Mouse (Mus musculus): ENCODE results near the gene Lpcat1. TPM values are rescaled to one million over a fixed set of nuclear protein-coding genes. Genes with fewer than 3 reads are reported as not detected.
A peak's percentile ranks its signal among the peaks of the same experiment; 100 is the strongest.

The Lpcat1 gene
- polyA plus RNA-seq, 1 experiment from 2014 or later, result 64.4 TPM

DNA sequence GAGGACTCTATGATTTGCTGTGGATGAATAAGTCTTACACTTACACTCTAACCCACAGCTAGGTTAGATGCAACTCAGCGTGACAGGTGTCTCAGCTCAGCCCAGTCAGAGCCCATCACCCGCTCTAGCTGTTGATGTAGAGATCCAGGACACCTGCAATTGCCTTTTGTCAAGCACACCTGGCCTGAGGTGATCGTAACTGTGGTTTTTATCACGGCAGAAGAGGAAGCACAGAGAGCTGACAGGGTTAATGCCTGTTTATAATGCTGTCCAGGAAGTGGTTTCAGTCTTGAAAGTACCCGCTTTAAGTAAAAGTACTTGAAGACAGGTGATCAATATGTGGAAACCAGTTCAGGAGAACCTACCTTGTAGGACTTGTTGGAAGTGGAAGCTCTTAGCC is 32.3 kb upstream of the Lpcat1 start:
- Histone ChIP-seq H3K27ac (no peak overlapping the region), H3K36me3 (replicated peaks) (no peaks in the 10 kb centered on the region), H3K27me3 (replicated peaks) (no peaks in the 10 kb centered on the region), H3K4me3 (no peak overlapping the region), H3K4me1 (no peaks in the 10 kb centered on the region), H3K4me2 (no peak overlapping the region), H3K9me3 (no peaks in the 10 kb centered on the region), H3K9ac (no peak overlapping the region)
- ATAC-seq (replicated peaks), result no peak
- WGBS, result 87% methylated on average over 5 of the region's 5 CpGs

DNA sequence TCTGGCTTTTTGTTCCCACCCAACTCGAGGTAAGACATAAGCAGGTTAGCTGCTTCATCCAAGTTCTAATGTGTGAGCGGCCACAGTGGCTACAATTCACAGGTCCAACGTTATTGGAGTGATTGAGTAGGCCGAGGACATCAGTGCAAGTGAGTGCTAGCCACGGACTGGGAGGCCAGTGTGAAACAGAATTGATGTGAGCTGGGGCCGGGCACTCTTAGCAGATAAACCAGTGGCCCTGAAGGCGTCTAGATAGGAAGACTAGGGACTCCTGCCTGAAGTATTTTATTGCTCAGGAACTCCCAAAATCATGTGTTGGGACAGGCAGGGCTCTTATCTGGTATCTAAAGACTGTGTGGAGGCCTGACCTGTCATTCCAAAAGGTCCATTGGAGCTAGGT is 31.3 kb upstream of the Lpcat1 start:
- 87% methylated on average over 7 of the region's 7 CpGs for WGBS
- H3K27me3 ChIP-seq (replicated peaks), result no peaks in the 10 kb centered on the region
- H3K9me3 ChIP-seq, result no peaks in the 10 kb centered on the region
- no peak overlapping the region for H3K4me3 ChIP-seq
- no peak for ATAC-seq (replicated peaks)
- no peak overlapping the region for H3K4me2 ChIP-seq
- no peaks in the 10 kb centered on the region for H3K36me3 ChIP-seq (replicated peaks)
- no peaks in the 10 kb centered on the region for H3K4me1 ChIP-seq
- H3K9ac ChIP-seq, result no peak overlapping the region
- no peak overlapping the region for H3K27ac ChIP-seq

DNA sequence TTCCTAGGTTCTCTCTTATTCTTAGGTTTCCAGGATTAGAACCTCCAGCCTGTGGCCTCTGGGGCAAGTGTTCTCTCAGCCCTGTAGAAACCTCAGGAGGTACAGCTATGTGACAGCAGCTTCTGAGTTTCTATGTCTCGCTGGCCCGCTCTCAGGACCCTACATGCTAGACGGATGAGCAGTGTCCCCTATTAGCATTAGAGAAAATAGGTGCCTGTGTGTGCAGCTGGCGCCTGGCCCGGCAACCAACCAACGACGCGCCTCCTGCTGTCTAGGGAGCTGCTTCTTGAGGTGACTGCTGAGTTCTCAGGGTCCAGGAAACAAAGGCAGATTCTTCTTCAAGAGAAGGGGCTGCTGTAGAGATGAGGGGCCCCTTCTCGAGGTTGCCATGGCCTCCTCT is 27.9 kb upstream of the Lpcat1 start:
- Histone ChIP-seq H3K9me3 (no peaks in the 10 kb centered on the region), H3K27me3 (replicated peaks) (no peaks in the 10 kb centered on the region), H3K9ac (no peak overlapping the region), H3K4me1 (no peaks in the 10 kb centered on the region), H3K36me3 (replicated peaks) (no peaks in the 10 kb centered on the region), H3K4me2 (no peak overlapping the region), H3K27ac (no peak overlapping the region), H3K4me3 (no peak overlapping the region)
- 0 out of 2 replicates have a peak, but pooled peaks have one; percentile 27 for ATAC-seq (replicated peaks)
- 46% methylated on average over 9 of the region's 9 CpGs for WGBS

DNA sequence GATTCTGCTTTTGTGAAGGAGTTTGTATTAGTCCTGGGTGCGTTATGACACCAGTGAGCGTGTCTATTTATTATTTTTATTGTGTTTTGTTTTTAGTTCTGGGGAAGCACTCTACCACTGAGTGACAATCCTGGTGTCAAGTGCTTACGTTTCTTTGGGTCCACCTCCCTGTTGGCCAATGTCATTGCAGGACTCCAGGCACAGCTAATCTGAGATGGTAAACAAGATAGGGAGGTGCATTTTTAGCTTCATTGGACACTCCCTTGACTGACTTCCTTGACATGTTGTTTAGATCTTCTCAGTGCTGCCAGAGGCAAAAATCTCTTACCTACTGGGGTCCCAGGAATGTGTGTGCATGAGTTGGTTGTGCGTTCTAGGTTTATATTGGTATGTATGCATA is 26.0 kb upstream of the Lpcat1 start:
- 86% methylated on average over 4 of the region's 4 CpGs for WGBS
- H3K9ac ChIP-seq, result no peak overlapping the region

DNA sequence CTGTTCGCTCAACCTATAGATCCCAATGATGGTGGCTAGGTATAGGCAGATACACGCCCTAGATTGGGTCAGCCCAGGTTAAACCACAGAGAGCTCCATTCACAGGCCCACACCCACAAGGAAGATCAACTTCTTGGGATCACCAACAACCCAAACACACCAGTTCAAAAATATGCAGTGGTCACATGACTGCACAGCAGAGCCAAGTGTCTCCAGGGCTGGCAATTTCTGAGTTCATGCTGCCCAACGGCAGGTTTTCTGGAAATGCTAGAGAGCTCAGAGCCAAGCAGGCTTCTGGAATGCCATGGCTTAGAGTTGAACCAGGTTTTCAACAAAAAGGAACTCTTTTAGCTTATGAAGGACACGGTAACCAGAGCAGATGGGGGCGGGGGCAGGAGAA is 25.3 kb upstream of the Lpcat1 start:
- no peaks in the 10 kb centered on the region for H3K9me3 ChIP-seq
- no peak overlapping the region for H3K27ac ChIP-seq
- no peak overlapping the region for H3K9ac ChIP-seq
- no peak for ATAC-seq (replicated peaks)
- no peaks in the 10 kb centered on the region for H3K36me3 ChIP-seq (replicated peaks)
- no peaks in the 10 kb centered on the region for H3K4me1 ChIP-seq
- H3K4me2 ChIP-seq, result no peak overlapping the region
- no peak overlapping the region for H3K4me3 ChIP-seq
- no peaks in the 10 kb centered on the region for H3K27me3 ChIP-seq (replicated peaks)
- 89% methylated on average over 5 of the region's 5 CpGs for WGBS

More for the DNA sequence above, 26.0 kb upstream of the Lpcat1 start:
- ATAC-seq (replicated peaks), result no peak
- no peak overlapping the region for H3K4me3 ChIP-seq
- H3K9me3 ChIP-seq, result no peaks in the 10 kb centered on the region
- H3K27me3 ChIP-seq (replicated peaks), result no peaks in the 10 kb centered on the region
- H3K27ac ChIP-seq, result no peak overlapping the region
- H3K4me1 ChIP-seq, result no peaks in the 10 kb centered on the region
- H3K4me2 ChIP-seq, result no peak overlapping the region
- H3K36me3 ChIP-seq (replicated peaks), result no peaks in the 10 kb centered on the region

DNA sequence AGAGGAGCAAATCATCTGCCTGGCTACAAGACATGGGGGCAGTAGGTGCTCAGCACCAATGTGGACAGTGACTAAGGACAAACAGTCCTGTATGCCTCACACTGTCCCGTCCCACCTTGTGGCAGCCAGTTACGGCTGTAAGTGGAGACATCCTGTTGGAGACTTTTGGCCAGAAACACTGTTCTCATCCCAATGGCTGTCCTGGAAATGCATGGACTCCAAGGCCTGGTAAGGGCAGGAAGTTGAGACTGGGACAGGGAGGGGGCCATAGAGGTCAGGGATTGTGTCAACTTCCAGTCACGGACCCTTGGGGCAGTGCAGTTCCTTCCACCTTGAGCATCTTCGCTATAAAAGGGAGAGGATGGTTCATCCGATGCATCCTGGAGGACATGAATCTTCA is 24.6 kb upstream of the Lpcat1 start:
- no peak overlapping the region for H3K9ac ChIP-seq
- 92% methylated on average over 5 of the region's 5 CpGs for WGBS
- no peak overlapping the region for H3K27ac ChIP-seq
- no peak overlapping the region for H3K4me2 ChIP-seq
- no peaks in the 10 kb centered on the region for H3K27me3 ChIP-seq (replicated peaks)
- no peak for ATAC-seq (replicated peaks)
- H3K36me3 ChIP-seq (replicated peaks), result no peaks in the 10 kb centered on the region
- H3K4me1 ChIP-seq, result no peaks in the 10 kb centered on the region
- no peaks in the 10 kb centered on the region for H3K9me3 ChIP-seq
- no peak overlapping the region for H3K4me3 ChIP-seq

DNA sequence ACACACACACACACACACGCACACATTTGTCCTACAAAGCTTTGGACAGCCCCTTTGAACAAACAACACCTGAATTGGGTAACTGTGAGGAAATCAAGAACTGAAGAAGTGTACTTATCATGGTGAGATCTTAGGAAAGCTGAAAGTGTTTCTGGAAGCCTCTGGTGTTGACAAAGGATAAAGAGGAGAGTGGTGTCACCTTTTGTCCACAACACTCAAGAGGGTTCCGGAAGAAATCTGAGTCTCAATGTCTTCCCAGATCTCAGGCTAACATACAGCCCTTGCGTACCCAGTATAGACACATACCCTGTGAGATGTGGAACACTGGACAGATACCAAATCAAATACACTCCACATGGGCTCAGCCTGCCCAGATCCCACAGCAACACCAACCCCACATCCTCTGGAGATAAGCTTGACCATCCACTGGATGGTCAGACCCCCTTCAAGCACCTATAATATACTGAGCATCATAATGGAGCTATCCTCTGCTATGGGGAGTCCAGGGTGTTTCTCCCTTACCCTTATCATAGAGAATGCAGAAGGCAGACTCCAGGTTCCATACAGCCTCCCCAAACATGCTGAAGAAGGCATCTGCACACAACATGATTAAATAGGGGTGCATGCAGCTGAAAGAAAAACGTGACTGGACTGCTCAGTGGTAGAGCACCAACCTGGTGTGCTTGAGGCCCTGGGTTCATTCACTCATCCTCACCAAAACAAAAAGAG is 23.7 kb upstream of the Lpcat1 start:
- Histone ChIP-seq H3K4me1 (no peaks in the 10 kb centered on the region), H3K27me3 (replicated peaks) (no peaks in the 10 kb centered on the region), H3K36me3 (replicated peaks) (no peaks in the 10 kb centered on the region), H3K9me3 (no peaks in the 10 kb centered on the region), H3K27ac (no peak overlapping the region), H3K9ac (no peak overlapping the region), H3K4me3 (no peak overlapping the region), H3K4me2 (no peak overlapping the region)
- ATAC-seq (replicated peaks), result no peak
- WGBS, result 90% methylated on average over 4 of the region's 4 CpGs

DNA sequence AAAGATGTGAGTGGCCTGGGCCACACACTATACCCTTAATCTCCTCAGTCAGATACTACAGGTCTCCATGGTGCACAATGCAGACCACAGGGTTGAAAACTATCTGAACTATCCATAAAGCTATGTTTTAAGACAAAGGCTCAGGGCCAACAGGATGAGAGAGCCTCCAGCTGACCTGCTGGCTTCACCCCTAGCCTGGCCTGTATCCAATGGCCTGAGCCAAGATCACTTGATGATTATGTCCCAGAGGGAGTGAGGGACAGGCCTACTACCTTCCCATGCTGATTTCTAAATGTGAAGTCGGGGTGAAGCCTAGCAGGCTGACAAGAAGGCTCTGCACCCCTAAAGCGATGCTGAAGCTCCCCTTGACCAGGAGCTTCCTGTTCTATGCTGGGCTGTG is 21.9 kb upstream of the Lpcat1 start:
- Histone ChIP-seq H3K27ac (no peak overlapping the region), H3K27me3 (replicated peaks) (no peaks in the 10 kb centered on the region), H3K4me1 (no peaks in the 10 kb centered on the region), H3K9me3 (no peaks in the 10 kb centered on the region), H3K9ac (no peak overlapping the region), H3K4me3 (no peak overlapping the region), H3K4me2 (no peak overlapping the region), H3K36me3 (replicated peaks) (no peaks in the 10 kb centered on the region)
- no peak for ATAC-seq (replicated peaks)
- WGBS, result 73% methylated on average over 2 of the region's 2 CpGs

DNA sequence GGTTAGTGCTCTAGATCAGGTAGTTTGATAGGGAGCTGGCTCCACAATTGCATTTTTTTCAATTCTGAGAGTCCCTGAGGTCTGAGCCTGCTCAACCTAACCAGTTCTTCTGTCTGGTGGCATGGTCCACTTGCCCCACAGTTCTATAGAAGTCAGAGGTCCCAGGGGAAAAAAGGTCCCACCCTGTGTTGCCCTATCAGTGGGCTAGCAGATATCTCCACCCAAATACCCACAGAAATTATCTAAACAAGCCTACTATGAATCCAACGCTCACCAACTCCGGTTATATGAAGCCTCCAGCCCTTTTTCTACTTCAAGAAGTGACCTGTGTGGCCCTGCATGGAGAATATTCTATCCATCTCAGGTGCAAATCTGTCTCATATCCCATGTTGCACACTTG is 20.9 kb upstream of the Lpcat1 start:
- no peaks in the 10 kb centered on the region for H3K4me1 ChIP-seq
- H3K27ac ChIP-seq, result peak overlapping the region; percentile 34; the same call in 1 of the 2 replicates
- 91% methylated on average over 2 of the region's 2 CpGs for whole genome bisulfite sequencing
- no peaks in the 10 kb centered on the region for H3K27me3 ChIP-seq (replicated peaks)
- ATAC-seq (replicated peaks), result no peak
- H3K4me2 ChIP-seq, result no peak overlapping the region
- H3K9ac ChIP-seq, result no peak overlapping the region
- H3K4me3 ChIP-seq, result no peak overlapping the region
- H3K9me3 ChIP-seq, result no peaks in the 10 kb centered on the region
- H3K36me3 ChIP-seq (replicated peaks), result no peaks in the 10 kb centered on the region

DNA sequence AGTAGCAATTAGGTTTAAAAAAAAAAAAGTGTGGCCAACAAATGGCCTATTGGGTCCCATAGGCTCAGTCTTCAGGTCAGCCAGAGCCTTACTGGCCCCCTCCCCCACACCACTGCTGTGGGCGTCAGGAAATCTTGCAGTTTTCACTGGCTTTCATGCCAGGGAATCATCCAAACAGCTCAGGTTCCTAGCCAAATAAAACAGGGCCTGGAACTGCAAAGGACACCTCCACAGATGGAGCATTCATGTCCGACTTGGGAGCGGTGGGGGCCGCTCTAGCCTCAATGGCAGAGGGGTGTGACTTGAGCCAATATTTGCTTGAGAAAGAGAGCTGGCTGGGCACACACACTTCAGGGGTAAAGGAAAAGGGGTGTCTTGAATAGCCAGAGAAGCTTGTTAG is 20.5 kb upstream of the Lpcat1 start:
- Histone ChIP-seq H3K27ac (peak overlapping the region; percentile 49), H3K4me2 (no peak overlapping the region), H3K4me3 (no peak overlapping the region), H3K9me3 (no peaks in the 10 kb centered on the region), H3K36me3 (replicated peaks) (no peaks in the 10 kb centered on the region), H3K9ac (no peak overlapping the region), H3K27me3 (replicated peaks) (no peaks in the 10 kb centered on the region), H3K4me1 (no peaks in the 10 kb centered on the region)
- WGBS, result 55% methylated on average over 4 of the region's 4 CpGs
- peak; percentile 82 for ATAC-seq (replicated peaks)

DNA sequence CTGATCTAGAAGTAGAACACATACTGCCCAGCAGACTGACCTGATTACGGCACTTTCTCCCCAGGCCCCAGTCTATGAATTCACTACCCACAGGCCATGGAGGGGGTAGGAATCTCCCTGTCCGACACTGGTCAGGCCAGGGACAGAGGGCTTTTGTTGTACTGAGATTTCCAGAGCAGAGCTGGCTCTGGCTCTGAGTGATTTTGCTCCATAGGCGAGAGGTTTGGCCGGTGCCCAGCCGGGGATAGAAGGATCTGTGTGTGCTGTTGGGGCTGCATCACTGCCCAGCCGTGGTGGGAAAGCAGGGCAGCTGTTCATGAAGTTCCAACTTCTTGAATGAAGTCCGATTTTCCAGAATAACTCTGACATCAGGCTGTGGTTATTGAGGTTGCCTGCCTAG is 20.1 kb upstream of the Lpcat1 start:
- Histone ChIP-seq H3K27ac (peak overlapping the region; percentile 49; the same call in 1 of the 2 replicates), H3K36me3 (replicated peaks) (no peaks in the 10 kb centered on the region), H3K4me2 (no peak overlapping the region), H3K4me1 (no peaks in the 10 kb centered on the region), H3K9ac (no peak overlapping the region), H3K4me3 (no peak overlapping the region), H3K9me3 (no peaks in the 10 kb centered on the region), H3K27me3 (replicated peaks) (no peaks in the 10 kb centered on the region)
- WGBS, result 44% methylated on average over 7 of the region's 7 CpGs
- peak; percentile 91 for ATAC-seq (replicated peaks)

DNA sequence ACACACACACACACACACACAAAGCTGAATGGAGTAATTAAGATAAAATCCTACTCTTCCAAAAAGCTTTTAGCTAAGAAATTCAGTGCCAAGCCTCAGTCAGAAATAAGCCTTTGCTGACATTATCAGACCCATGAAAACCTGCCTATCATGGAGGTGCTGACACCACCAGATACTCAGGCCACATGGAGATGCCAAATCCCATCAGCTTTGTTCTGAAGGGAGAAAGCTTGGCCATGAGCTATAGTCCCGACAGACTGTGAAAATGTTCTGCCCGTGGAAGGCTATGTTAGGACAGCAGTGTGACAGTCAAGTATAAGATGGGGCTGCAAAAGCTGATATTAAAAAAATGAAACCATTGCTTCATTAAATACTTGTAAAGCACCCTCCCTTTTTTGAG is 19.5 kb upstream of the Lpcat1 start:
- Histone ChIP-seq H3K9me3 (no peaks in the 10 kb centered on the region), H3K36me3 (replicated peaks) (no peaks in the 10 kb centered on the region), H3K27me3 (replicated peaks) (no peaks in the 10 kb centered on the region), H3K4me1 (no peaks in the 10 kb centered on the region), H3K4me2 (no peak overlapping the region), H3K9ac (no peak overlapping the region), H3K4me3 (no peak overlapping the region), H3K27ac (no peak overlapping the region)
- 65% methylated on average over 2 of the region's 2 CpGs for WGBS
- no peak for ATAC-seq (replicated peaks)

DNA sequence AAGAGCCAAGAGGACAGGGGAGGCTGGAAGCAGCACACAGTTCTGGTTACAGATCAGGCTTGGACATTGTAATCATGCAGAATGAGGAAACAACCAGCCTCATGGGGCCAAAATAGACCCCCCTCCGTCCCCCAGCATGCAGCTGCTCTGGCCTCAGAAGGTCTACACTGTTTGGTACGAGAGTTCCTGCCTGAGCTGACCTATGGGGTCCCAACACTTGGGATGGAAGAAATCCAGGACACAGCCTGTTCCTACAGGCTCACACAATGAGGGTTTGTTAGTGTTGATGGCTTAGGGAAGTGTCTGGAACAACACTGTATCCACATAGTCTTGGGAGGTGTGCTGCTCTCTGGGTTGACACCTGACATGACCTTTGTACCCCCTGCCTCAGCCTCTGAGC is 18.8 kb upstream of the Lpcat1 start:
- Histone ChIP-seq H3K4me1 (no peaks in the 10 kb centered on the region), H3K9ac (no peak overlapping the region), H3K27ac (no peak overlapping the region), H3K4me3 (no peak overlapping the region), H3K9me3 (no peaks in the 10 kb centered on the region), H3K27me3 (replicated peaks) (no peaks in the 10 kb centered on the region), H3K4me2 (no peak overlapping the region), H3K36me3 (replicated peaks) (no peaks in the 10 kb centered on the region)
- ATAC-seq (replicated peaks), result no peak
- WGBS, result 64% methylated on average over 2 of the region's 2 CpGs

All from midbrain, embryonic 15.5 days (tissue).